Mouse (Mus musculus) lung, adult 2 months (tissue): Measurements from ENCODE around the gene Sgsh. TPM values are rescaled to one million over a fixed set of nuclear protein-coding genes. Genes with fewer than 3 reads are reported as not detected.
A peak's percentile ranks its signal among the peaks of the same experiment; 100 is the strongest.

Experiments used
- DNase-seq: peaks from one replicate; pipeline ENCODE4 v3.0.0; 2022
- H3K4me1 ChIP-seq: fragments of 200-500 bp; 2 replicates; pipeline ENCODE4 v1.6.1; 2011; ENCODE audit warnings: low read length; ENCODE audit not compliant: control insufficient read depth, insufficient read depth
- H3K4me3 ChIP-seq: fragments of 200-500 bp; replicated peaks from 2 replicates; pipeline ENCODE3; 2011; ENCODE audit warnings: low read depth, mild to moderate bottlenecking, control low read depth, low read length; ENCODE audit errors: extremely low read depth
- CTCF ChIP-seq: fragments of 200-500 bp; IDR thresholded peaks from 2 replicates; pipeline ENCODE4 v1.5.1; 2011; ENCODE audit warnings: mild to moderate bottlenecking, low read length, control low read depth; ENCODE audit not compliant: insufficient read depth
- POLR2A ChIP-seq: fragments of 200-500 bp; IDR thresholded peaks from 2 replicates; pipeline ENCODE4 v1.6.1; 2011; ENCODE audit warnings: low read depth, mild to moderate bottlenecking, control low read depth, low read length, borderline replicate concordance; ENCODE audit errors: extremely low read depth
- WGBS: fragments of 180-500 bp; shearing (Covaris S2); methylation state at CpG from one replicate; pipeline ENCODE4 v1.1.7; 2018; 5-methylcytosine and 5-hydroxymethylcytosine counted together
- polyA plus RNA-seq: library from polyadenylated mRNA; depleted of rRNA; stranded (reverse); fragments of >200 nt; gene quantifications from 2 replicates; pipeline ENCODE4 v1.2.3, GENCODE M21; 2012

Sgsh gene
- polyA plus RNA-seq, 1 experiment: 63.2 TPM

- Histone ChIP-seq H3K4me1 (no peaks in the 10 kb centered on the region), H3K4me3 (no peak overlapping the region)
- DNase-seq: no peak
- WGBS: 57% methylated on average over 6 of the region's 6 CpGs
- no peak for TF ChIP-seq POLR2A
- no peak for TF ChIP-seq CTCF
Measured at GRCm38 (mm10) chr11:119344865-119345264, 10.5 kb downstream of the Sgsh start.

- Histone ChIP-seq H3K4me3 (no peak overlapping the region), H3K4me1 (no peaks in the 10 kb centered on the region)
- DNase-seq: no peak
- WGBS: 77% methylated on average over 8 of the region's 8 CpGs
- TF ChIP-seq CTCF (no peak), POLR2A (no peak)
Measured at GRCm38 (mm10) chr11:119344178-119344577, 11.2 kb downstream of the Sgsh start.

- no peak overlapping the region for H3K4me3 ChIP-seq
- DNase-seq: peak; percentile 72
- no peaks in the 10 kb centered on the region for H3K4me1 ChIP-seq
- TF ChIP-seq POLR2A (no peak), CTCF (peak; percentile 54; the same call in 1 of the 2 replicates)
- WGBS: 3% methylated on average over 5 of the region's 5 CpGs
Measured at GRCm38 (mm10) chr11:119339637-119340036, 15.7 kb downstream of the Sgsh start.

- H3K4me1 ChIP-seq: no peaks in the 10 kb centered on the region
- no peak for DNase-seq
- WGBS: 49% methylated on average over 5 of the region's 5 CpGs
- TF ChIP-seq CTCF (no peak), POLR2A (no peak)
- no peak overlapping the region for H3K4me3 ChIP-seq
Measured at GRCm38 (mm10) chr11:119339179-119339578, 16.2 kb downstream of the Sgsh start.

- H3K4me1 ChIP-seq: no peaks in the 10 kb centered on the region
- WGBS: 75% methylated on average over 10 of the region's 10 CpGs
- no peak for TF ChIP-seq CTCF
- no peak for TF ChIP-seq POLR2A
- DNase-seq: no peak
- no peak overlapping the region for H3K4me3 ChIP-seq
Measured at GRCm38 (mm10) chr11:119338271-119339059, 16.9 kb downstream of the Sgsh start.

GRCm38 (mm10) chr11:119331970-119332369, 23.4 kb downstream of the Sgsh start:
- no peak for DNase-seq
- TF ChIP-seq CTCF (no peak), POLR2A (no peak)
- Histone ChIP-seq H3K4me3 (no peak overlapping the region), H3K4me1 (no peaks in the 10 kb centered on the region)
- 38% methylated on average over 3 of the region's 3 CpGs for WGBS

- TF ChIP-seq POLR2A (no peak), CTCF (no peak)
- H3K4me3 ChIP-seq: no peak overlapping the region
- WGBS: 44% methylated on average over 4 of the region's 4 CpGs
- DNase-seq: no peak
- no peaks in the 10 kb centered on the region for H3K4me1 ChIP-seq
Measured at GRCm38 (mm10) chr11:119330592-119330991, 24.7 kb downstream of the Sgsh start.

GRCm38 (mm10) chr11:119325068-119325467, 30.3 kb downstream of the Sgsh start:
- TF ChIP-seq CTCF (no peak), POLR2A (no peak)
- Histone ChIP-seq H3K4me3 (no peak overlapping the region), H3K4me1 (no peaks in the 10 kb centered on the region)
- WGBS: 82% methylated on average over 1 of the region's 1 CpGs
- DNase-seq: no peak

- H3K4me3 ChIP-seq: no peak overlapping the region
- TF ChIP-seq CTCF: no peak
- no peak for TF ChIP-seq POLR2A
- no peak for DNase-seq
- H3K4me1 ChIP-seq: no peaks in the 10 kb centered on the region
- WGBS: 60% methylated on average over 13 of the region's 13 CpGs
Measured at GRCm38 (mm10) chr11:119322521-119322920, 32.8 kb downstream of the Sgsh start.

- no peaks in the 10 kb centered on the region for H3K4me1 ChIP-seq
- DNase-seq: no peak
- TF ChIP-seq POLR2A (no peak), CTCF (no peak)
- WGBS: 81% methylated on average over 4 of the region's 4 CpGs
- H3K4me3 ChIP-seq: no peak overlapping the region
Measured at GRCm38 (mm10) chr11:119316720-119317119, 38.6 kb downstream of the Sgsh start.
